Mouse (Mus musculus): ENCODE data around the gene Ezr.
"Not testable (repeated sequence)": the region's sequence is repeated elsewhere in the genome, so short reads cannot be mapped to it uniquely, and the experiment has no call there.

Ezr gene

GRCm38 (mm10) chr17:6713483-6713882 is 69.1 kb downstream of the Ezr start:
- not testable (repeated sequence) for DNase-seq (ENCODE audit: low spot score in 2 of 2)

DNA sequence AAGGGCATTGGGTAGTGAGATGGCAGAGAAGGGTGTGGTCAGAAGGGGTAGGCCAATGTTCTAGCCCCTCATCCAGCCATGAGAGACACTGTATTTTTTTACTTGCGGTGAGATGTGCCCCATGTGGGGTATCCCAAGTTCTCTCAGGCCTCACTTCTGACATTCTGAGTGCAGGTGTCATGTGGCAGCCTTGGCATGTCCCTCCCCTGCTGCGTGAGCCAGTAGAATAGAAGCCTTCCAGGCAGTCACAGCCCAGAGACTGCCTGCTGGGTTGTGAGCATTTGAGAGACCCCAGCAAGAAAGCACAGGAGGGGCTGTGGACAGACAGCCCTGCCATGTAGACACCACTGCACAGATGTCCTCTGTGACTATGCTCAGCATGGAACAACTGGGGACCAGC is 74.4 kb downstream of the Ezr start:
- DNase-seq (ENCODE audit: low spot score in 2 of 2): not testable (repeated sequence)

DNA sequence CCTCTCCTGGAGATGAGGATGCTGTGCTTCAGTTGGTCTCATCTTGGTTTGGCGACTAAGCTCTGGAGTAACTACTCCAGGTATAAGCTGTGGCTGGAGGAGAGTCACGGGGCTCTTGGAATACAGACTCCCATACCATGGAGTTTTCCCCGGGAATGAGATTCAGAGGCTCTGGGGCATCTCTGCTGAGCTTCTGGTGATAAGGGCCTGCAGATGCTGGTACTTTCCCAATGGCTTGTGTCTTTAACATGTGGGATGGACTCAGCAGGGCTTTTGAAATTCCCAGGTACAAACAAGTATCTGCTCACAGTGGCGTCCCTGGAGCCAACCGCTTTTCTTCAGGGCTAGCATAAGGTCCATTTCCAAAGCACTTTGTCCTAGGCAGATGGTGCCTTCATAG is 75.2 kb downstream of the Ezr start:
- DNase-seq (ENCODE audit: low spot score in 2 of 2): not testable (repeated sequence)

DNA sequence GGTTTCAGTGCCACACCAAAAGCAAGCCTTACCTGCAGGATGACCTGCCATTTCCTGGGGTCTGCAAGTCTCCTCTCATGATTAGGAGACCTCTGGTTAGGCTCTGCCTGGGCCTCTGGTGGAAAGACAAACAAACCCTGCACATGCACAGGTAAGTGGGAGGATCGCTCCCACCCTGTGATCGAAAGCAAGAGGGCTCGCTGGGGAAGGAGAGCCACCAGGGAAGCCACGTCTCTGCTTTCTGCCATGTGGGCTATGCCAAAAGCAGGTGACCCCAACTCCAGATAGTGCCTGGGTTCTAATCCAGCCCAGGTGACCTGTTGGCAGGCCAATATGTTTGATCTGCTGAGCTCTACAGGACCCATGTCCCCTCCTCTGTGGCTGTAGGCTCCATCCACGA is 76.1 kb downstream of the Ezr start:
- DNase-seq (ENCODE audit: low spot score in 2 of 2): not testable (repeated sequence)

GRCm38 (mm10) chr17:6703381-6704270 is 79.0 kb downstream of the Ezr start:
- not testable (repeated sequence) for DNase-seq (ENCODE audit: low spot score in 2 of 2)

- not testable (repeated sequence) for DNase-seq (ENCODE audit: low spot score in 2 of 2)
Measured at GRCm38 (mm10) chr17:6702625-6703221, 79.9 kb downstream of the Ezr start.

GRCm38 (mm10) chr17:6700077-6700476 is 82.5 kb downstream of the Ezr start:
- not testable (repeated sequence) for DNase-seq (ENCODE audit: low spot score in 2 of 2)

- DNase-seq (ENCODE audit: low spot score in 2 of 2): not testable (repeated sequence)
Measured at GRCm38 (mm10) chr17:6699502-6699901, 83.1 kb downstream of the Ezr start.

DNA sequence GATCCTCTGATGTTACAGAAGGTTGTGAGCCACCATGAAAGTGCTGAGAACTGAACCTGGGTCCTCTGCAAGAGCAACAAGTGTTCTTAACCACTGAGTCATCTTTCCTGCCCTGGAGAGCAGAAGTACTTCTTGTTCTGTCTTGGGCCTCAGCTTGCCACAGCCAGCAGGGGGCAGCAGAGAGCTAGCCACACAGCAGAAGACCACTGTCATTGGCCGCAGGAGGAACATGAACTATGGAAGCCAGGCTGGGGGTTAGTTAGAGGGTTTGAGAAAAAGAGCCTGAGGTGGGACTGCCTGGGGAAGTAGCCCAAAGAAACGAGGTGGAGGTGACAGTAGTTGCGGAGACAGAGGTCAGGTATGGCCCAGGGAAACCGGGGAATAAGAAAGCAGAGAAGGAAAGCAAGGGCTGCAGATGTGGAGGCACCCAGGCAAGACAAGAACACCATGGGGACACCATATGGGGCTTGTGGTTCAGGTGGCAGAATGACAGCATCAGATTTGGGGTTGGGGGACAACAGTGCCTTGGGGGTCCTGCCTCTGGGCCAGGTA is 85.3 kb downstream of the Ezr start:
- not testable (repeated sequence) for DNase-seq (ENCODE audit: low spot score in 2 of 2)

- not testable (repeated sequence) for DNase-seq (ENCODE audit: low spot score in 2 of 2)
Measured at GRCm38 (mm10) chr17:6696521-6696920, 86.1 kb downstream of the Ezr start.

GRCm38 (mm10) chr17:6695712-6696111 is 86.9 kb downstream of the Ezr start:
- DNase-seq (ENCODE audit: low spot score in 2 of 2): not testable (repeated sequence)

DNA sequence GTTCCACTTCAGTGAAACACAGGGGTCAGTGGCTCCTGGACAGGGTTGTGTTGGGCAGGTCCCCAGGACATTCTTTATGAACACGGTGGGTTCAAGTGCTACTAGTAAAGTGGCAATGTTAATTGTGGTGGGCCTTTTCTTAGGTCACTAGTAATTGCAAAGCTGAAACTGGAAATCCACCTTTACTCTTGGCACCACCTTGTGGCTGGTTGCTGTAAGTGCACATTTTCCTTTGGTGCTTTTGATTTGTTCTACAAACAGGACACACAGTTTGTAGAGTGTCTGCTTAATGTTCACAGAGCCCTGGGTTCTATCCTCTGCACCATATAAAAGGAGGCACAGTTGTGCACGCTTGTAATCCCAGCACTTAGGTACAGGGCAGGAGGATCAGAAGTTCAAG is 91.0 kb downstream of the Ezr start:
- DNase-seq (ENCODE audit: low spot score in 2 of 2): peak; percentile 75 to 92

- not testable (repeated sequence) for DNase-seq (ENCODE audit: low spot score in 2 of 2)
Measured at GRCm38 (mm10) chr17:6689344-6689743, 93.2 kb downstream of the Ezr start.

Data from urinary bladder, postnatal 4 days (tissue).